Mouse (Mus musculus): ENCODE measurements around the gene Krt25.

Gene Krt25

GRCm38 (mm10) chr11:99322851-99323250 is at the start of gene Krt25:
Gene Krt25 (minus strand): TSS chr11:99322951.
- in situ Hi-C loops (cut with MboI, MseI) = no loop called here

GRCm38 (mm10) chr11:99369853-99370451 is 47.2 kb upstream of the Krt25 start:
- in situ Hi-C loops (cut with MboI, MseI) = no loop called here

- in situ Hi-C loops (cut with MboI, MseI) = no loop called here
These were observed 46.5 kb upstream of the Krt25 start for GRCm38 (mm10) chr11:99369229-99369628.

GRCm38 (mm10) chr11:99366791-99367190 is 44.0 kb upstream of the Krt25 start:
- in situ Hi-C loops (cut with MboI, MseI) = no loop called here

- in situ Hi-C loops (cut with MboI, MseI) = no loop called here
These were observed 41.7 kb upstream of the Krt25 start for GRCm38 (mm10) chr11:99364412-99364811.

GRCm38 (mm10) chr11:99361423-99361822 is 38.7 kb upstream of the Krt25 start:
- in situ Hi-C loops (cut with MboI, MseI) = no loop called here

- in situ Hi-C loops (cut with MboI, MseI) = no loop called here
These were observed 28.3 kb upstream of the Krt25 start, which contains the start of gene Krt27 for GRCm38 (mm10) chr11:99351004-99351403. Gene Krt27 (minus strand): TSS chr11:99351104.

GRCm38 (mm10) chr11:99339299-99339847 is 16.6 kb upstream of the Krt25 start:
- in situ Hi-C loops (cut with MboI, MseI) = no loop called here

GRCm38 (mm10) chr11:99337866-99338265 is 15.1 kb upstream of the Krt25 start, which contains the start of gene Krt26:
Gene Krt26 (minus strand): TSS chr11:99337966.
- in situ Hi-C loops (cut with MboI, MseI) = no loop called here

GRCm38 (mm10) chr11:99333426-99333825 is 10.7 kb upstream of the Krt25 start:
- in situ Hi-C loops (cut with MboI, MseI) = no loop called here

GRCm38 (mm10) chr11:99329655-99330054 is 6.9 kb upstream of the Krt25 start:
- in situ Hi-C loops (cut with MboI, MseI) = no loop called here

GRCm38 (mm10) chr11:99321094-99321493 is 1.7 kb downstream of the Krt25 start:
- in situ Hi-C loops (cut with MboI, MseI) = no loop called here

GRCm38 (mm10) chr11:99319127-99319526 is 3.6 kb downstream of the Krt25 start:
- in situ Hi-C loops (cut with MboI, MseI) = no loop called here

GRCm38 (mm10) chr11:99316543-99316942 is 6.2 kb downstream of the Krt25 start:
- in situ Hi-C loops (cut with MboI, MseI) = no loop called here

- in situ Hi-C loops (cut with MboI, MseI) = no loop called here
These were observed 8.2 kb downstream of the Krt25 start for GRCm38 (mm10) chr11:99314594-99314993.

GRCm38 (mm10) chr11:99310882-99311281 is 11.9 kb downstream of the Krt25 start:
- in situ Hi-C loops (cut with MboI, MseI) = no loop called here

GRCm38 (mm10) chr11:99307579-99307978 is 15.2 kb downstream of the Krt25 start:
- in situ Hi-C loops (cut with MboI, MseI) = no loop called here

GRCm38 (mm10) chr11:99295039-99295438 is 27.7 kb downstream of the Krt25 start:
- in situ Hi-C loops (cut with MboI, MseI) = no loop called here

- in situ Hi-C loops (cut with MboI, MseI) = loop anchor here in 1 of 2 experiments (5.0 kb wide), 2 partner anchors 36 to 96 kb away; no protein-coding TSS in a partner anchor
These were observed 29.9 kb downstream of the Krt25 start for GRCm38 (mm10) chr11:99292846-99293245.

- in situ Hi-C loops (cut with MboI, MseI) = loop anchor here in 1 of 2 experiments (5.0 kb wide), 1 partner anchor 228 kb away; no protein-coding TSS in a partner anchor
These were observed 37.9 kb downstream of the Krt25 start, which contains the start of gene Krt24 for GRCm38 (mm10) chr11:99284833-99285312. Gene Krt24 (minus strand): TSS chr11:99285262.

GRCm38 (mm10) chr11:99284011-99284410 is 38.7 kb downstream of the Krt25 start:
- in situ Hi-C loops (cut with MboI, MseI) = loop anchor here in 1 of 2 experiments (5.0 kb wide), 1 partner anchor 227 kb away; no protein-coding TSS in a partner anchor

- in situ Hi-C loops (cut with MboI, MseI) = loop anchor here in 1 of 2 experiments (5.0 kb wide), 1 partner anchor 226 kb away; no protein-coding TSS in a partner anchor
These were observed 39.4 kb downstream of the Krt25 start for GRCm38 (mm10) chr11:99283334-99283733.

- in situ Hi-C loops (cut with MboI, MseI) = loop anchor here in 1 of 2 experiments (5.0 kb wide), 1 partner anchor 224 kb away; no protein-coding TSS in a partner anchor
These were observed 41.6 kb downstream of the Krt25 start for GRCm38 (mm10) chr11:99281116-99281515.

All from T-helper 17 cell (primary cell).